Mouse (Mus musculus) liver, embryonic 14.5 days (tissue): ENCODE measurements at regions not wholly inside any gene's neighbourhood (a gene's known extent, or its start where the extent isn't known, plus 50 kb on each side); places are given as distances from the start of the nearest gene placed in this dataset.

Source experiments
- ATAC-seq: fragments of 200-750 bp; cut with Nextera tagmentation; 2 replicates; pipeline ENCODE4 v1.8.0; 2017; ENCODE audit warnings: moderate number of reproducible peaks, mild to moderate bottlenecking, moderate library complexity; ENCODE audit not compliant: insufficient read depth
- DNase-seq, 3 experiments: peaks; one replicate each; pipeline ENCODE4 v3.0.0-alpha.2; 2012 to 2013; ENCODE audit warnings: low read depth in 3 of 3, low spot score in 3 of 3
- H3K27ac ChIP-seq: fragments of 300-500 bp; sonication (generic); 2 replicates; pipeline ENCODE4 v1.5.1; 2014; ENCODE audit warnings: moderate library complexity, mild to moderate bottlenecking, control low read depth, inconsistent platforms
- H3K27me3 ChIP-seq: fragments of 300-500 bp; sonication (generic); 2 replicates; pipeline ENCODE4 v1.6.1; 2014; ENCODE audit warnings: mild to moderate bottlenecking, low read length, moderate library complexity; ENCODE audit not compliant: control insufficient read depth, insufficient read depth
- H3K36me3 ChIP-seq: fragments of 300-500 bp; sonication (generic); replicated peaks from 2 replicates; pipeline ENCODE4 v1.6.1; 2014; ENCODE audit warnings: low read depth; ENCODE audit not compliant: control insufficient read depth, insufficient read depth
- H3K4me1 ChIP-seq, 2 experiments: fragments of 200-500 bp in 1 of 2; fragments of 300-500 bp in 1 of 2; sonication (generic) in 1 of 2; replicated peaks; 2 replicates each; pipeline ENCODE4 v1.6.1; 2012 to 2014; ENCODE audit warnings: antibody characterized with exemption in 1 of 2, inconsistent platforms in 1 of 2, low read length in 1 of 2; ENCODE audit not compliant: control insufficient read depth in 2 of 2, insufficient read depth in 2 of 2
- H3K4me2 ChIP-seq: fragments of 300-500 bp; sonication (generic); 2 replicates; pipeline ENCODE4 v1.6.1; 2014; ENCODE audit warnings: low read depth, mild to moderate bottlenecking, control low read depth, moderate library complexity
- H3K4me3 ChIP-seq, 2 experiments: fragments of 200-500 bp in 1 of 2; fragments of 300-500 bp in 1 of 2; sonication (generic) in 1 of 2; 2 replicates each; pipeline ENCODE4 v1.5.1; 2012 to 2014; ENCODE audit warnings: low read depth in 2 of 2, low read length in 2 of 2, mild to moderate bottlenecking in 2 of 2, control low read depth in 1 of 2, inconsistent platforms in 1 of 2, moderate library complexity in 1 of 2; ENCODE audit not compliant: insufficient read depth in 1 of 2
- H3K9ac ChIP-seq: fragments of 300-500 bp; sonication (generic); replicated peaks from 2 replicates; pipeline ENCODE4 v1.6.1; 2014; ENCODE audit warnings: mild to moderate bottlenecking, control low read depth, moderate library complexity
- H3K9me3 ChIP-seq: fragments of 300-500 bp; sonication (generic); 2 replicates; pipeline ENCODE4 v1.6.1; 2016; ENCODE audit warnings: low read length, mixed read lengths; ENCODE audit not compliant: control insufficient read depth
- CTCF ChIP-seq: IDR thresholded peaks from 2 replicates; pipeline ENCODE4 v1.5.1; 2016; ENCODE audit warnings: antibody characterized with exemption, low read depth, control low read depth
- EP300 ChIP-seq: IDR thresholded peaks from 2 replicates; pipeline ENCODE4 v1.6.1; 2016; ENCODE audit warnings: antibody characterized with exemption, low read depth
- WGBS: fragments of 180-500 bp; shearing (Covaris S2); extraction: QIAGEN DNeasy Blood & Tissue Kit; methylation state at CpG from one replicate; pipeline ENCODE4 v1.1.7; 2014; ENCODE audit not compliant: insufficient replicate concordance; 5-methylcytosine and 5-hydroxymethylcytosine counted together

DNA sequence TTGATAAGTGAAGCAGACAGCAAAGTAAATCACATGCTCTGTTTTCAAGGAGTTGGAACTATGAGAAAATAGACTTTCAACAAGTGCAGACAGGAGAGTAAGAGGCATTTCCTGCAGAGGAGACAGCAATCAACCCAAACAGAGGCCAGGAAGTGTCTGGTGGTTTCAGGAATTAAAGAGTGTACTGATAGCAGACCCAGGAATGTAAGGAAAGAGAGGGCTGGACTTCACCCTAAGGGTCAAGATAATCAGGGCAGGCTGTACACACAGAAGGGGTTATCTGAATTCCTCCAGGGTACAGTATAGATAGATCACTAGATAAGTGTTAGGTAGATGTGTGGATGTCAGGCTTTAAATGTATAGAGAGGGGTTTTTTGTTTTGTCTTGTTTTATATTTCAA, 123.6 kb upstream of the Emcn start:
- no peak for TF ChIP-seq EP300
- no peak for TF ChIP-seq CTCF
- no peak overlapping the region for H3K27ac ChIP-seq
- no peak for DNase-seq

GRCm38 (mm10) chr3:137217926-137218325, 122.9 kb upstream of the Emcn start:
- H3K4me2 ChIP-seq = no peak overlapping the region
- no peaks in the 10 kb centered on the region for H3K36me3 ChIP-seq
- no peak for DNase-seq
- no peak overlapping the region for H3K9ac ChIP-seq
- no peaks in the 10 kb centered on the region for H3K9me3 ChIP-seq
- 66% methylated on average over 5 of the region's 5 CpGs for whole genome bisulfite sequencing
- no peak overlapping the region for H3K27ac ChIP-seq
- H3K27me3 ChIP-seq = no peaks in the 10 kb centered on the region
- TF ChIP-seq CTCF = no peak
- TF ChIP-seq EP300 = no peak
- no peak overlapping the region for H3K4me3 ChIP-seq
- no peaks in the 10 kb centered on the region for H3K4me1 ChIP-seq
- ATAC-seq = no peak

More for the DNA sequence above, 123.6 kb upstream of the Emcn start:
- no peaks in the 10 kb centered on the region for H3K36me3 ChIP-seq
- no peak overlapping the region for H3K4me2 ChIP-seq
- no peak overlapping the region for H3K4me3 ChIP-seq
- no peaks in the 10 kb centered on the region for H3K27me3 ChIP-seq
- ATAC-seq = no peak
- H3K9ac ChIP-seq = no peak overlapping the region
- H3K9me3 ChIP-seq = no peaks in the 10 kb centered on the region
- no peaks in the 10 kb centered on the region for H3K4me1 ChIP-seq

GRCm38 (mm10) chr3:137226151-137226550, 114.7 kb upstream of the Emcn start:
- WGBS = 52% methylated on average over 1 of the region's 1 CpGs
- ATAC-seq (no peak), DNase-seq (no peak)
- Histone ChIP-seq H3K36me3 (no peaks in the 10 kb centered on the region), H3K4me2 (no peak overlapping the region), H3K4me1 (no peaks in the 10 kb centered on the region), H3K9ac (no peak overlapping the region), H3K9me3 (no peaks in the 10 kb centered on the region), H3K27me3 (no peaks in the 10 kb centered on the region), H3K4me3 (no peak overlapping the region), H3K27ac (no peak overlapping the region)
- TF ChIP-seq CTCF = no peak
- TF ChIP-seq EP300 = no peak

- no peak overlapping the region for H3K4me3 ChIP-seq
- no peak overlapping the region for H3K9ac ChIP-seq
- no peak overlapping the region for H3K4me2 ChIP-seq
- H3K27ac ChIP-seq = no peak overlapping the region
- TF ChIP-seq EP300 (no peak), CTCF (no peak)
- 65% methylated on average over 5 of the region's 5 CpGs for WGBS
- H3K4me1 ChIP-seq = no peaks in the 10 kb centered on the region
- no peaks in the 10 kb centered on the region for H3K27me3 ChIP-seq
- H3K36me3 ChIP-seq = no peaks in the 10 kb centered on the region
- H3K9me3 ChIP-seq = no peaks in the 10 kb centered on the region
- ATAC-seq = no peak
- DNase-seq = no peak
Observed at GRCm38 (mm10) chr3:137227122-137227838, 113.6 kb upstream of the Emcn start.

GRCm38 (mm10) chr3:137228416-137228815, 112.5 kb upstream of the Emcn start:
- Histone ChIP-seq H3K4me1 (no peaks in the 10 kb centered on the region), H3K4me2 (no peak overlapping the region), H3K9ac (no peak overlapping the region), H3K27ac (no peak overlapping the region), H3K36me3 (no peaks in the 10 kb centered on the region), H3K9me3 (no peaks in the 10 kb centered on the region), H3K27me3 (no peaks in the 10 kb centered on the region), H3K4me3 (no peak overlapping the region)
- TF ChIP-seq EP300 = no peak
- ATAC-seq = no peak
- WGBS = 44% methylated on average over 5 of the region's 5 CpGs
- no peak for DNase-seq
